Mouse (Mus musculus): ENCODE results near the gene Grin3b.

DNA sequence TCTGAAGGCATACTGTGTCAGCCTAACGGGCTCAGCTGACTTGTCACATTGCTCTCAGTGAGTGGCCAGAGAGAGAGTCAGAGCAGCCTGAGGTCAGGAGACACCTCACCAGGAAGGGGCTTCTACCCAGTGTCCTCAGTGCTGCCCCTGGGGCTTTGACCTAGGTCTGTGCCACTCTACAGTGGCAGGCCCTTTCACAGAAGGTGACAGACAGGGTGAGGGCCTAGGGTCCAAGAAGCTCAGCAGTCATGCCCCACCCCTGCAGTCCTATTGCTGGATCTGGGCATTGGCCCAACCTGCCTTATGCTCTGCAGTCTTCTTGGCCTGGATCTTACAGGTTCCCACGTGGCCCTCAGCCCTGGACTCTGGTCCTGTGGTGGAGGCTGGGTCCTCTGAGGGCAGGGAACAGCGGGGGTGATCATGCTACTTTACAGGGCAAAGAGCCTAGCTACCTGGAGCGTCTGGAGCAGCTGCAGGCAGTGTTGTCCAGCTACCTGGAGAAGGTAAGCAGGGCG, 3.6 kb upstream of the Grin3b start:
- no peak for TF ChIP-seq POLR2A (IDR thresholded peaks at IDR 0.05; ENCODE audit: borderline replicate concordance, low read depth, low read length)
- no peak for TF ChIP-seq CTCF (IDR thresholded peaks at IDR 0.05; ENCODE audit: low read depth, low read length)
